Mouse (Mus musculus) left cerebral cortex, adult 9 months (tissue): ENCODE results near the gene Nhsl1.

Source experiments
- DNase-seq, 2 experiments: peaks; one replicate each; pipeline ENCODE4 v3.0.0; 2022; ENCODE audit warnings: low spot score in 2 of 2

Nhsl1 gene

DNA sequence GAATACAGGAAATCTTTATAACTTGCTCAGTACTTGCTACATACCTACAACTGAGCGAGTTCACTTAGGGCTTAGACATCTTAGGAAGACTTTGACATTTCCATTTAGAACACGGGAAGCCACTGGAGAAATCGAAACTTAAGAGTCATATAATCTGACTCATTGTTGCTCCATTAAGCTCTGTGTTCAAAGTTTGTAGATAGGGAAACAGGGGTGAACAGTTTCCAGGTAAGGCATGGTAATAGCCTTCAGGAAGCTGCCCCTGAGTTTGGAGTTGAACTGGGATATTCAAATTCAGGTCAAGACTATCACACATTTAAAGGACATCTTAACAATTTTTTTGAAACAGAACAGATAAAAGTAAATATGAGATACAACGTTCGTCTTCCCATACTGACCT lies 165.9 kb downstream of the Nhsl1 start:
- no peak for DNase-seq

DNA sequence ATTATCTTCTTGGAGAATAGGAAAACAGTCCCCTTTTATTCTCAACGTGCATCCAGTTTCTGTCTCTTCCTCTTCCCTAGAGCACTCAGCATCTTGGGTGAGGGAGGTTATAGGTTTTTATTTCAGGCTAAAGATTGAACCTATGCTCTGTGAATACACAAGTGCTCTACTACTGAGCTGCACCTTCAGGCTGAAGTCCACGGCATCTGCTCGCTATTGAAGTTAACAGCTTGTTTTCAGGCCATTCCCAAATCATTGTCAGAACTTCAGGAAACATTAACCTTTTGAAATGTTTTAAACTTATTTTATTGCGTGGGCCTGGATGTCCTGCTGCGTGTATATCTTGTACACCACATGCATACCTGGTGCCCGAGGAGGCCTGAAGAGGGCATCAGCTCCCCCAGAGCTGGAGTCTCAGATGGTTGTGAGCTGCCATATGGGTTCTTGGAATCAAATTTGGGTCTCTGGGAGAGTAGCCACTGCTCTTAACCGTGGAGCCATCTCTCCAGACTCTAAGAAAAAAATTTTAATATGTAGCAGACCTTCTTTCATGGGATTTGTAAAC lies 169.5 kb downstream of the Nhsl1 start:
- DNase-seq = no peak

DNA sequence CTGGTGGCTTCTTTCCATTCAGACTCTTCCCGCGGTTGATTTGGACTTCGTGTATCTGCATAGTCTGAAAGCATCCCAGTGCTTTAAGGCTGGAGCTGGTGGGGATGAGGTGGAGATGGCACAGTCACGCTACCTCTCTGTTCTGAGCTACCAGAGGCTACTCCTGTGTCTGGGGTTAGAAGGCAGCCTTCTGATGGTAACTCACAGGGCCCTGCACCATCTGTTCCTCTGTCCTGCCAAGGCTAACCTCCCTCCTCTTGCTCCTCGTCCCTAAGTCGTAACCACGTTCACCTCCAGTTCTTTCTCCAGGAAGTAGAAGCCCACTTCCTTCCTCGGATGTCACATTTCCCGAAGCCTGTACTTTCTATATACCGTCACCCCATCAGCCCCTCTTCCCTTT lies 171.2 kb downstream of the Nhsl1 start:
- no peak for DNase-seq

DNA sequence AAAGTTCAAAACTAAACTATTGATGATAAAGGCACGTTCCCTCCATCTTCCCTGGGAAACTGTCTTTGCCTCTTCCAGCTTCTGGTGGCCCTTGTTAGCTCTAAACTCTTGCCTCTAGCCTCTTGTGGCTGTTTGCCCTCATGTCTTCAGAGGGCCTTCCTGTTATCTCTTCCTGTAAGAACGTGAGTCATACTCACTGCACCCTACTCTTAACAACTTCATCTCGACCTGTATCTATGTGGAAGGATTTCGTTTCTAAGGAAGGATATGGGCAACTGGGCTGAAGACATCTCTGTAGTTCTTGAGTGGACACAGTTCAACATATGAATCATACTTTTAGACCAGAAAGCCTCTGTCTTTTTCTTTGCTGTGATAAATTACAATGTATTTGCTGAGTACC lies 173.2 kb downstream of the Nhsl1 start:
- no peak for DNase-seq

DNA sequence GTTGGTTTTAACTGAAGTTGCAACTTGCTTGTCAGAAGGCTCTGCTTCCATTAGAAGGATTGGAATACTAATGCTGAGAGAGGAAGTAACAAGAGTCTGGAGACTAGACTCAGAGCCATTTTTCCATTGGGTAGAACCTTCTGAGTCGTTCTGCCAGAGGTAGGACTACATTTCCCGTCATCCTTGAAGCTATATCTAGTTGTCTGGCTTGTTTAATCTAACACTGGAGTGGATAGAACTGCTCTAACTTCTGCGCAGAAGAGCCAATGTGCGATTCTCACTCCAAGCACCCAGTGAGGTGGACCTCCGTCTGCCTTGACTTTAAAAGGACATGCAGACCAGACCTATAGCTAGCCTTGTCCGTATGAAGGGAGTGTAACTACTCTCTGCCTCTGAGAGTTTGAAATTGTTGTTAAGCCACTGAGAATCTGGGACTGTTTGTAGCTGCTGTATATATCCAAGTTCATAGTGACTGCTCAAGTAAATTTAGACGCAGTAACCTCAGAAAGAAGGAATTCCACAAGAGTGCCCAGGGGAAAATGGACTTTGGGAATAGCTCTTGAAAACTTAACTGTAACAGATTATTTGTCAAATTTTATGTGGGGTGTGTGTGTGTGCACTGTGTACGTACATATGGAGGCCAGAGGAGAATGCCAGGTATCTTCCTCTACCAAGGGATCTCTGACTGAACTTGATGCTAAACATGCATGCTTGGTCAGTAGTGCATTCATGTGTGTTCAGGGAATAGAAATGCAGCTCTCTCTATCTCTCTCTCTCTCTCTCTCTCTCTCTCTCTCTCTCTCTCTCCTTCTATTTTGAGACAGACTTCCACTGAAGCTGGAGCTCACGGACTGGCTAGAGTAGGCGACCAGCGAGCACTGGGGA lies 174.5 kb downstream of the Nhsl1 start:
- no peak for DNase-seq

DNA sequence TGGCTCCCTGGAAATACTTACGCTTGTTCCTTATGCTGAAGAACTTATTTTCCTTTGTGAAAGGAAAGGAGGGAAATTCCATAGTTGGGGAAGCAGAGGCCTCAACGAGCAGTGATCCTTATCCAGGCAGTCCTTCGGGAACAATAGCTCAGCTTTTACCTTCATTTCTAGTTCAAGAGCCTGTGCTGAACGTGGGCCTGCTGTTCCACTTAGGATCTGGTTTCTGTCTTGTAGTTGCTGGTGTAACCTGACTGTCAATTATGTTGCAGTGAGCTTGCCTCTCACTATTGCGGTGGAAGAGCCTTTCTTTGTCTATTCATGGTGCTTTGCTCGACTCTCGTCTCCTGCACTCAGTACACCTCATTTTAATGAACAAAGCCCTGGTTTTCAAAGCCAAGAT lies 175.5 kb downstream of the Nhsl1 start:
- DNase-seq = no peak

DNA sequence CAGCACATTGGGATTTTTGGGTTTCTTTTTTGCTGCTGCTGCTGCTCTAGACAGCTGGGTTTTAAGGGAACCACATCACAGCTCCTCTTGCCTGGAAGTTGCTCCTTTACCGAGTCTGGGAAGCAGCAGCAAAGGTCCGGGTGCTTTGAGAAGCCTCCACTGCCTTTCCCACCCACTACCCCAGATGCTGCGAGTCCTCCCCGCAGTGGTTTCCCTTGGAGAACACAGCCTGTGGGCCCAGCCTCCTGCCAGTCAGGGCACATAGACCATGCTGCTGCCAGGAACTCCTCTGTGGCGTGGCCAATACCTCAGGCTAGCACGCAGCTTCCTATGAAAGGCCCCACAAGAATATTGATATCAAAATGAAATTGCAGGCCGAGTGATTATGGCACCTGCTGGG lies 178.3 kb downstream of the Nhsl1 start:
- no peak for DNase-seq

DNA sequence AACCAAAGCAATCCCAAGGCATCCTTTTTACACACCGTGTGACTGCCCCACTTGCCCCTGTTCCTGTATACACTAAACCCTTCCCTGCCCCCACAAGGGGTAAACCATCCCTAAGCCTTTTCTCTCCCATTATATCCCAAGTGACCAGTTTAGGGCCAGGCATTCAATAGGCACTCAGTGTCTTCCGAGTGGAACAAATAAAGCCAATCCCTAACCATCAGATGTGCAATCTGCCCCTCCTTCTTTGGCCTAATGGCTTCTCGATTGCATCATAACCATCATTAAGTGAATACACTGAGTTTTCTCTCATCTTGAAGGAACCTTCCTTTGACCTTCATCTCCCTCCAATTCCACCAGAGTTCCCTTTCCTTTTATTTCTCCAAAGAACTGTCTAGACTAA lies 183.2 kb downstream of the Nhsl1 start:
- no peak for DNase-seq

DNA sequence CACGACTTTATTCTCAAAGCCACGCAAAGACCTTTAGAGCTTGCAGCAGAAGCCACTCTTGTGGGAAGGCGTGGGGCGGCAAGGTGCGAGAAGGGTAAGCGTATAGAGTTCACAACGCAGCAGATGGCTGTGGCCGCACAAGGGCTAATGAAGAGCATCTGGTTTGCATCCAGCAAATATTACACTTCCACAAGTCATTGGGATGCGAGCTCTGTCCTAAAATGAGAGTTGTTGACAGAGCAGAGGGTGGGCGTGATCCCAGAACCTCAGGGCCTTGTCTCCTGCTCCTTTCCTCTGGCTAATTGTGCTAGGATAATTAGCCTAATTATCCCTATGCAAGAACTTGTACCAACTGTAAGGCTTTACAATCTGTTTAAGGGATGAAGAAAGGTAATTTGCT lies 186.9 kb downstream of the Nhsl1 start:
- no peak for DNase-seq

DNA sequence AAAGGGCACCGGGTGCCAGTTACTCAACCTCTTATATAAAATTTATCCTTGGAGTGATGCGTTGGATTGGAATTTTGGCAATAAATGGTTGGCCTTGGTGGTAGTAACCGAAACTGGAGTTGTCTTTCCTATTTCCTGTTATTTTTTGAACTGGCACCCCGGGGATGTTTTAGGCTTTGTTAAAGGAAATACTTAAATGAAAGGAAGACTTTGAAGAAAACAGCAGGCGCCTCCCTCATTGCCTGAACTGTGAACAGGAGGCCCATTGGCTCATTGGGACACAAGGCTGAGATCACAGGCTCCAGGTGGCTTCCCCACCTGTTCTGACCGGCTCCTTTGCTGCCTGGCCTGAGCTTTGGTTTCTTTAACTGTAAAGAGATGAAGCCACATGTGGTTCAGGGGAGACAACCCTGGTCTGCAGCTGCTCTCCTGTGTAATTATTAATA lies 187.7 kb downstream of the Nhsl1 start:
- DNase-seq = no peak

DNA sequence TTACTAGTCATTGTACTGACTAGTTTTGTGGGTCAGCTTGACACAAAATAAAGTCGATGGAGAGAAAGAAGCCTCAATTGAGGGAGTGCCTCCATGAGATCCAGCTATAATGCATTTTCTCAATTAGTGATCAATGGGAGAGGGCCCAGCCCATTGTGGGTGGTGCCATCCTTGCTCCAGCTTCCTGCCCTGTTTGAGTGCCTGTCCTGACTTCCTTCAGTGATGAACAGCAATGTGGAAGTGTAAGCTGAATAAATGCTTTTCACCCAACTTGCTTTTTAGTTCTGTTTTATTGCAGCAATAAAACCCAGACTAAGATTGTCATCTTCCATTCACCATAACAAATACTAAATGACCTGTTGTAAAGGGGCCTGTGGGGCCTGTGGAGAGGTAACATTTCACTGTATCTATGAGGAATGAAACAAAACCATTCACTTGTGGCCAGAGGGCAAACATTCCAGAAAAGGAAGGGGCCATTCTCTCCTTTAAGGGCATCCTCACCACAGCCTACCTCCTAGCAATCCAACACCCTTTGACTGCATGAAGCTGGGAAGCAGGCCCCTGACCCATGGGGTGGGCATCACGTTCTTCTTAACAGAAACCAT lies 189.2 kb downstream of the Nhsl1 start:
- DNase-seq = no peak

DNA sequence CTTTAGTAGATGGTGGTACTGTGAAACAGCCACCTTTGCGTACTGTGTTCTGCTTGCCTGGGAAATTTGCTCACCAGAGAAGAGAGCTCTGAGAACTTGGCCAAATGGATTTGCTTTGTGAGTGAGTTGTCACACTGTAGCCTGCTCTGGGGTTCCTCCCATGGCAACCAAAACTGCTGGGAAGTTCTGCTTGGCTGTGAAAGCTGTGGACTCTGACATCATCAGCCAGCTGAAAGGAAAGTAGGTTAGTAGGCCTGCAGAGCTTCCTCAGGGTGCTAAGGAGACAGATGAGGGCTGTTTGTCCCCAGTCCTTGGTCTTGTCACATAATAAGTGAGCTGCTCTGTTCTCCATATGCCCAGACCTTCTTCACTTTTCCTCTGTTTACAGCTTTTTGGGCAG lies 189.8 kb downstream of the Nhsl1 start:
- DNase-seq = peak; percentile 20 to 56

DNA sequence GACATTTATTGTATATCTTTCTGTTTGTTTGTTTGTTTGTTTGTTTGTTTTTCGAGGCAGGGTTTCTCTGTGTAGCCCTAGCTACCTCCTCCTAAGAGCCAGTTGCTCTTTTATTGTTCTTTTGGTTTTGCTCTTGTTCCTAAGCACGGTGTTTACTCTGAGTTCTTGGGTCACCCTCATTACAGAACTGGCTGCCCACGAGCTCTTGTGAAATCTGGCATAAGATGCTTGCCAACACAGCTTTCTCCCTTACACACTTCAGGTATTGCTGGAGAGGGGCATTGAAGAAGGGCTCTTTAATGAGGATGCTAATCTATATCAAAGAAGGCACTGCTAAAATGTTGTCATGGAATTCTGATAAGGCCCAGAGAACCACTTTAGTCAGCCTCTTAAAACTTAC lies 191.9 kb downstream of the Nhsl1 start:
- no peak for DNase-seq

DNA sequence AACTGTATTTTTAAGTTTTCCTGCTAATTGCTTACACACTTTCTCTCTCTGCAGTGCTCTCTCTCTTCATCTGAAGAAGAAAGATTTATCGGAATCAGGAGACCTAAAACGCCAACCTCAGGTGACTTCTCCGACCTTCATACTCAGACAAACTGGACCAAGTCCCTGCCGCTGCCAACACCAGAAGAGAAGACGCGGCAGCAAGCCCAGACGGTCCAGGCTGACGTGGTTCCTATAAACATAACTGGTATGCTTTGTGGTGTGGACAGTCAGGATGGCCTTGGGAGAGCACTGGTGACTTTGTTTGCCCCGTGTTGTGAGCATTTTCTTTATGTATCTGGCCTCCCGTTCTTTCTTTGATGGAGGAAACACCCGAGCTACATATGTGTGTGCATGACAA lies 192.7 kb downstream of the Nhsl1 start:
- no peak for DNase-seq

DNA sequence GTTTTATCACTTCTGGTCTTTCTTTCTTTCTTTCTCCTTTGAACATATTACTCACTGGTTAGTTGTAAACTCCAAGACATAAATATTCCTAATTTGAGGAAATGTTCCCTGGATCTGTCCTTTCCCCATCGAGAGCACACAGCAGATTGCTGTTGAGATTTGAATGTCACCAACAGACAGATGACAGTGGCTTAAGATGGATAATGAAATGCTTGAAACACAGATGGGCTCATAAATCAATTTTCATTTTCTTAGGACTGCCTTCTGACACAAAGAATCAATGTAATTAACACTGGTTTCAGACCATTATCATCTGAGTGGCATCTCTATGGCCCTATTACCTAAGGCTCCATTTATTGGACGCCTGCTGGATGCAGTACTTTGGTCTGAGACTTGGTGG lies 203.8 kb downstream of the Nhsl1 start:
- DNase-seq = no peak

DNA sequence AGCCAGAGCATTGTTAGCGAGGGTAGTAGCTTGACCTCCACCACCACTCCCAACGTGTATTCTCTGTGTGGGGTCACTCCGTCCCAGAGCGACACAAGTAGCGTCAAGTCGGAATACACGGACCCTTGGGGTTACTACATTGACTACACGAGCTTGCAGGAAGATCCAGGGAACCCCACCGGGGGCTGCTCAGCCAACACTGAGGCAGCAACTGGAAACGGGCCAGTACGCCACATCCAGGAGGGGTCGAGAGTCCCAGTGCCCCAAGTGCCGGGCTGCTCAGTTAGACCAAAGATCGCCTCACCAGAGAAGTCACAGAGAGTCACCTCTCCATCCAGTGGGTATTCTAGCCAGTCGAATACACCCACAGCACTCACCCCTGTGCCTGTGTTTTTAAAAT lies 206.5 kb downstream of the Nhsl1 start:
- no peak for DNase-seq

DNA sequence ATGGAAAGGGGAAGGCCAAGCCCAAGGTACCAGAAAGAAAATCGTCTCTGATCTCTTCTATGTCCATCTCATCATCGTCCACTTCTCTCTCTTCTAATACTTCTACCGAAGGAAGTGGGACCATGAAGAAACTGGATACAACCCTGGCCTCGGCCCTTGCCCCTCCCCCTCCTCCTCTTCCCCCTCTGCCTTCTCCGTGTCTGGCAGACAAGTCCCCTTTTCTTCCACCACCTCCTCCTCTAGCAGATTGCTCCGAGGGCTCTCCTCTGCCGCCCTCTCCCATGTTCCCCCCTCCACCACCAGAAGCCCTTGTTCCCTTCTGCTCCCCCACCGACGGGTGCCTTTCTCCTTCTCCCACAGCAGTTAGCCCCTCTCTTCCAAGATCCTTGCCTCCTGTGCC lies 206.9 kb downstream of the Nhsl1 start:
- DNase-seq = no peak

DNA sequence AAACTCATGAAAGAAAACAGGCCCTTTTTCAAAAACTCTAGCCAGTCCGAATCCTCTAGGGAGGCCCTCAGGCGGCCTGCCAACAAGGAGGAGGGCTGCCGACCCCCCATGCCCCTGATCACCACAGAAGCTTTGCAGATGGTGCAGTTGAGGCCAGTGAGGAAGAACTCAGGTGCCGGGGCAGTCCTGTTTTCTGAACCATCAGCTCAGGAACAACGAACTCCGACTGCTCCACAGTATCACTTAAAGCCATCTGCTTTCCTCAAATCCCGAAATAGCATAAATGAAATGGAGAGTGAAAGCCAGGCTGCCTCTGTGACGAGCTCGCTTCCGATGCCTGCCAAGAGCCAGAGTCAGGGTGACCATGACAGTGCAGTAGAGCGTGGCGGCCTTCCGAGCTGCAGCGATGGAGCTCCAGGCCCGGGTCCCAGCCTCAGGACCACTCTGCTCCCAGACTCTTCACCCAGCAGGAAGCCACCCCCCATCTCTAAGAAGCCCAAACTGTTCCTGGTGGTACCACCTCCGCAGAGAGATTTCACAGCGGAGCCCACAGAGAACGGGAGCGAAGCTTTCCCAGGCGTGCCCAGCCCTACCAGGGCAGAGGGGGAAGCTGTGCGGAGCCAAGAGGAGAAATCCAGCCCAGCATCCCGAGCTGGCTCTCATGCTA lies 207.5 kb downstream of the Nhsl1 start:
- peak in 1 of 2 experiments; percentile 62 for DNase-seq

DNA sequence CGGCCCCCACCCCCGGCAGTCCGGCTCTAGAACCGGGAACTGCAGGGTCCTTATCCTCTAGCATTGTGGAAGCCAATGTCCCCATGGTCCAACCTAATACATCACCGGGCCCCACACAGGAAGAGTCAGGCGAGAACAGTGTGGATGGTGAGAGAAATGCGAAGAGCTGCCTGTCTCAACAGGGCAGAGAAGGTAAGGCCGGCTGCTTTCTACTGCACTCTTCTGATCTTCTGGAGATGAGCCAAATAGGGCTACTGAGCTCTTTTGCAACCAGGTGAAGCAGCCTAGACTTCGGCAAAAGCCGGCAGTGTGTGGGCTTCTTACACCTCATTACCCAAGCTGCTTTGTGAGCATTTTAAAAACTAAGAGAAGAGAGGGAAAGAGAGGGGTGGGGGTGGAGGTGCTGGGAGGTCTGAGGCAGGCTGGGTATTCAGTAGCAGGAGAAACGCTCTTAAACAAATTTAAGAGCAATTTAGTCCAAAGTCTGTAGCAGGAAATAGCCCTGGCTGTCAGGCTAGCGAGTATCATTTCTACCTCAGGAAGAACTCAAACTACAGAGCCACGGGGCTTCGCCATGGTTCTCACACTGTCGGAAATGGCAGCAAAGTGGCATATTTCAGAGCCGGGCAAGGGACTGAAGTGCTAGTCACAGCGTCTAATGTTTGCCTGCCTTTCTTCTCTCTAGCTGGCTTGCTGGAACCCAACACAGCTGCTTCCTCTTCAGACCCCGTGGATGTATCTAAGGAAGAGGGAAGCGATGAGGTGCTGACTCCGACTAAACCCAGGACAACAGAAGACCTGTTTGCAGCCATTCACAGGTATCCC lies 208.3 kb downstream of the Nhsl1 start:
- no peak for DNase-seq

DNA sequence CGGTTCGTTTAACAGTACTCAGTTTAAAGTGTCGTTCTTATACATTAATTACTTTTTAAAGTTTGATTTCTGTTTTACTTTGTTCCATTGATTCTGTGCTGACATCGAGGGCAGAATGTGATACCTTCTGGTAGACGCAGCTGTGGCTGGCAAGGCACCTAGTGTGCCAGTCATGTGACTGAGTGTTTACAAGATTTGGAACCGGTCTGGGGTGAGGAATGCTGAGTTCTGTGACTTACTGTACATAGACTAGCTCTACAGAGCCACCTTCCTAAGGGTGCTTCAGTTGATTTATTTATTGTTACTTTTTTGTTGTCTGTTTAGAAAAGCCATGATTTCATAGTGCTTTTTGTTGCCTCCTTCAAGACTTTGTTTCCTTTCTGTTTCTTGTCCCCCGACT lies 209.0 kb downstream of the Nhsl1 start:
- DNase-seq = no peak

DNA sequence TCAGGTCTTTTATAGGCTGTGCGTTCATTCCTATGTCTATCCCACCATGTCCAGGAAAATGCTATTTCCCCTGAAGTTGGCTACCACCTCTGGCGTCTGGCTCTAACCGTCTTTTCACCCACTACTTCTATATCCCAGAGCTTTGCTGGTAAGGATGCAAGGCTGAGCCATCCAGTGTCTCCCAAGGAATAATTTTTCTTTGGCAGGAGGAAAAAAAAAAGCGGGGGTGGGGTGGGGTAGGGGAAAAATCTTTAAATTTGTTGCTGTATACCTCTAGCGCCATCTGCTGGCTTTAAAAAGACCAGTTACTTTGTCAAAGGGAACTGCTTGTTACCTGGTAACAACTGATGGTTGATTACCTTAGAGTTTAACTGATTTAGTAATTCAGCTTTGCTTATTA lies 209.7 kb downstream of the Nhsl1 start:
- DNase-seq = peak in 1 of 2 experiments; percentile 66

DNA sequence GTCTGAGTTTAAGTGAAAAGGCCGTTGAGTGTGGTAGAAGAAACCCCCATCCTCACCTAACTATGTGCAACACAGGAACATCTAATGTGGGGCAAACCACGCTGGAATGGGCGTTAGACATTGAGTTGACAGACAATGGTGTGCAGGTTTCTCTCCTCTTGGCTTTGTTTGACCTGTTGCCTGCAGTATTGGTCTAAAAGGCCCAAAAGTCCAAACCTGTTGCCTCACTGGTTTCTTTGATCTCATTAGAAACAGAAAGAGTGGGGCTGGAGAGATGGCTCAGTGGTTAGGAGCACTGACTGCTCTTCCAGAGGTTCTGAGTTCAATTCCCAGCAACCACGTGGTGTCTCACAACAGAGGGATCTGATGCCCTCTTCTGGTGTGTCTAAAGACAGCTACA lies 210.4 kb downstream of the Nhsl1 start:
- DNase-seq = no peak
